Mouse (Mus musculus) hindbrain, embryonic 11.5 days (tissue): Measurements from ENCODE around the gene Trp53. TPM values are rescaled to one million over a fixed set of nuclear protein-coding genes. Genes with fewer than 3 reads are reported as not detected.
"Not testable (repeated sequence)": the region's sequence is repeated elsewhere in the genome, so short reads cannot be mapped to it uniquely, and the experiment has no call there.

Experiments
- ATAC-seq: fragments of 200-750 bp; cut with Nextera tagmentation; 2 replicates; pipeline ENCODE4 v1.8.0; 2017; ENCODE audit warnings: mild to moderate bottlenecking, moderate TSS enrichment, moderate library complexity; ENCODE audit not compliant: low FRiP score
- DNase-seq: peaks from one replicate; pipeline ENCODE4 v3.0.0-alpha.2; 2015; ENCODE audit warnings: low spot score
- H3K27ac ChIP-seq: fragments of 300-500 bp; sonication (generic); 2 replicates; pipeline ENCODE4 v1.5.1; 2014; ENCODE audit warnings: mild to moderate bottlenecking, low read depth, low read length
- H3K27me3 ChIP-seq: fragments of 300-500 bp; sonication (generic); 2 replicates; pipeline ENCODE4 v1.6.1; 2014; ENCODE audit warnings: mild to moderate bottlenecking, low read length, moderate library complexity, mixed read lengths; ENCODE audit not compliant: control insufficient read depth, insufficient read depth
- H3K36me3 ChIP-seq: fragments of 300-500 bp; sonication (generic); 2 replicates; pipeline ENCODE4 v1.6.1; 2014; ENCODE audit warnings: mild to moderate bottlenecking, low read length, moderate library complexity, mixed read lengths; ENCODE audit not compliant: control insufficient read depth, insufficient read depth
- H3K4me1 ChIP-seq: fragments of 300-500 bp; sonication (generic); replicated peaks from 2 replicates; pipeline ENCODE4 v1.6.1; 2014; ENCODE audit warnings: low read length, mixed read lengths; ENCODE audit not compliant: control insufficient read depth, insufficient read depth
- H3K4me2 ChIP-seq: fragments of 300-500 bp; sonication (generic); replicated peaks from 2 replicates; pipeline ENCODE4 v1.6.1; 2014; ENCODE audit warnings: mild to moderate bottlenecking, low read depth, low read length
- H3K4me3 ChIP-seq: fragments of 300-500 bp; sonication (generic); 2 replicates; pipeline ENCODE4 v1.5.1; 2014; ENCODE audit warnings: low read depth, low read length
- H3K9ac ChIP-seq: fragments of 300-500 bp; sonication (generic); 2 replicates; pipeline ENCODE4 v1.6.1; 2014; ENCODE audit warnings: low read depth, low read length
- H3K9me3 ChIP-seq: fragments of 300-500 bp; sonication (generic); 2 replicates; pipeline ENCODE4 v1.6.1; 2016; ENCODE audit warnings: low read length; ENCODE audit not compliant: control insufficient read depth
- WGBS: fragments of 180-500 bp; shearing (Covaris S2); extraction: QIAGEN DNeasy Blood & Tissue Kit; methylation state at CpG from one replicate; pipeline ENCODE4 v1.1.7; 2014; 5-methylcytosine and 5-hydroxymethylcytosine counted together
- polyA plus RNA-seq: library from polyadenylated mRNA; unstranded; fragments of >200 nt; fragmentation: Nextera tagmentation; extraction: Ambion mirVana; gene quantifications from 2 replicates; pipeline ENCODE4 v1.2.1, GENCODE M21; 2014

The Trp53 gene
- polyA plus RNA-seq = 156 and 159 TPM in 2 replicates

- ATAC-seq (peak; percentile 67; the same call in 1 of the 2 replicates), DNase-seq (peak; percentile 89)
- H3K36me3 ChIP-seq = no peaks in the 10 kb centered on the region
- peak within 1 kb of the TSS; percentile 84 for H3K27ac ChIP-seq
- peak within 1 kb of the TSS; percentile 77 for H3K4me2 ChIP-seq
- peaks cover 13% of the 10 kb centered on the region for H3K4me1 ChIP-seq
- peak within 1 kb of the TSS; percentile 70 for H3K4me3 ChIP-seq
- H3K27me3 ChIP-seq = no peaks in the 10 kb centered on the region
- peak within 1 kb of the TSS; percentile 82 for H3K9ac ChIP-seq
- WGBS = 0% methylated on average over 13 of the region's 13 CpGs
- no peaks in the 10 kb centered on the region for H3K9me3 ChIP-seq
These were observed at the start of gene Trp53, which contains the start of gene Wrap53 for GRCm38 (mm10) chr11:69580091-69580514. Trp53 (plus strand) TSS chr11:69580359. Wrap53 (minus strand) TSS chr11:69580255.

- ATAC-seq, H3K27me3 ChIP-seq, H3K4me3 ChIP-seq, H3K4me2 ChIP-seq, H3K4me1 ChIP-seq, H3K36me3 ChIP-seq, DNase-seq, H3K9ac ChIP-seq, H3K27ac ChIP-seq, H3K9me3 ChIP-seq: not testable (repeated sequence)
- 85% methylated on average over 6 of the region's 6 CpGs for WGBS
These were observed 49.4 kb upstream of the Trp53 start for GRCm38 (mm10) chr11:69530755-69531154.

DNA sequence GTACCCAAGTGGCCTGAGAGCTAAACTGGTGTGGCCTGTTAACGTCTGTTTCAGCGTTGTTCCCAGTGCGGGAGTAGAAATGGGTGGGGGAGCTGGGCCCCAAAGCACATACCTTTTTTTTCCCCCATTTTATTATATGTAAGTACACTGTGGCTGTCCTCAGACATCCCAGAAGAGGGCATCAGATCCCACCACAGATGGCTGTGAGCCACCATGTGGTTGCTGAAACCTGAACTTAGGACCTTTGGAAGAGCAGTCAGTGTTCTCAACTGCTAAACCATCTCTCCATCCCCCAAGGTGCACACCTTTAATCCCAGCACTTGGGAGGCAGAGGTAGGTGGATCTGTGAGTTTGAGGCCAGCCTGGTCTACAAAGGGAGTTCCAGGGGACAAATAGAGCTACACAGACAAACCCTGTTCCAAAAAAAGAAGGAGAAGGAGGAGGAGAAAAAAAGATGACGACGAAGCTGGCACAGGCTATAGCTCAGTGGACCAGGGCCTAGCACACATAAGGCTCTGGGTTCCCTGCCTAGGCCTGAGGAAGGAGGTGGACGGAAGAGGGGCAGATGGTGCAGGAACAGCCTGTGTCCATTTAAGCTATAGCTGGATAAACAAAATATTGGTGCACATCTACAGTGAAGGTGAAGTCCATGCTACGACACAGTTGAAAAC lies 47.5 kb upstream of the Trp53 start:
- no peaks in the 10 kb centered on the region; the same call in 1 of the 2 replicates for H3K4me1 ChIP-seq
- no peaks in the 10 kb centered on the region for H3K36me3 ChIP-seq
- no peak for DNase-seq
- no peak overlapping the region for H3K9ac ChIP-seq
- no peak overlapping the region for H3K27ac ChIP-seq
- no peak for ATAC-seq
- H3K9me3 ChIP-seq = no peaks in the 10 kb centered on the region
- no peak overlapping the region for H3K4me3 ChIP-seq
- H3K27me3 ChIP-seq = no peaks in the 10 kb centered on the region
- H3K4me2 ChIP-seq = no peak overlapping the region
- 82% methylated on average over 7 of the region's 7 CpGs for WGBS

GRCm38 (mm10) chr11:69534990-69535389 lies 45.2 kb upstream of the Trp53 start:
- Histone ChIP-seq H3K27ac (no peak overlapping the region), H3K9me3 (no peaks in the 10 kb centered on the region)
- 83% methylated on average over 1 of the region's 1 CpGs for WGBS

GRCm38 (mm10) chr11:69540700-69541099 lies 39.5 kb upstream of the Trp53 start:
- Histone ChIP-seq H3K27ac (no peak overlapping the region), H3K36me3 (no peaks in the 10 kb centered on the region), H3K4me3 (no peak overlapping the region), H3K9me3 (no peaks in the 10 kb centered on the region), H3K9ac (no peak overlapping the region), H3K27me3 (no peaks in the 10 kb centered on the region), H3K4me2 (no peak overlapping the region), H3K4me1 (peaks cover 3% of the 10 kb centered on the region; the same call in 1 of the 2 replicates)
- ATAC-seq (no peak), DNase-seq (no peak)
- 78% methylated on average over 2 of the region's 2 CpGs for WGBS

More at GRCm38 (mm10) chr11:69534990-69535389, 45.2 kb upstream of the Trp53 start:
- ATAC-seq = no peak
- H3K4me1 ChIP-seq = no peaks in the 10 kb centered on the region
- H3K9ac ChIP-seq = no peak overlapping the region
- no peaks in the 10 kb centered on the region for H3K36me3 ChIP-seq
- no peaks in the 10 kb centered on the region for H3K27me3 ChIP-seq
- H3K4me2 ChIP-seq = no peak overlapping the region
- DNase-seq = no peak
- H3K4me3 ChIP-seq = no peak overlapping the region

DNA sequence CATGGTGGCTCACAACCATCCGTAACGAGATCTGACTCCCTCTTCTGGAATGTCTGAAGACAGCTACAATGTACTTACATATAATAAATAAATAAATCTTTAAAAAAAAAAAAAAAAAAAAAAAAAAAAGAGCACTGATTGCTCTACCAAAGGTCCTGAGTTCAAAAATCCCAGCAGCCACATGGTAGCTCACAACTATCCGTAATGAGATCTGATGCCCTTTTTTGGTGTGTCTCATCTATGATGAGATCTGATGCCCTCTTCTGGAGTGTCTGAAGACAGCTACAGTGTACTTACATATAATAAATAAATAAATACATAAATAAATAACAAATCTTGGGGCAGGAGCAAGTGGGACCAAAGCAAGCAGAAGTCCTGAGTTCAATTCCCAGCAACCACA lies 38.4 kb upstream of the Trp53 start:
- DNase-seq, H3K4me2 ChIP-seq: not testable (repeated sequence)
- 75% methylated on average over 1 of the region's 3 CpGs for WGBS

GRCm38 (mm10) chr11:69543598-69543997 lies 36.6 kb upstream of the Trp53 start:
- 12% methylated on average over 3 of the region's 3 CpGs for WGBS
- Histone ChIP-seq H3K4me2 (no peak overlapping the region), H3K36me3 (no peaks in the 10 kb centered on the region), H3K27me3 (no peaks in the 10 kb centered on the region), H3K9me3 (no peaks in the 10 kb centered on the region), H3K9ac (no peak overlapping the region), H3K4me3 (no peak overlapping the region), H3K27ac (no peak overlapping the region), H3K4me1 (peaks cover 14% of the 10 kb centered on the region)
- DNase-seq (no peak), ATAC-seq (no peak)

More for the DNA sequence above, 38.4 kb upstream of the Trp53 start:
- not testable (repeated sequence) for H3K9ac ChIP-seq, H3K9me3 ChIP-seq, H3K4me3 ChIP-seq, H3K27ac ChIP-seq, ATAC-seq, H3K27me3 ChIP-seq, H3K36me3 ChIP-seq
- H3K4me1 ChIP-seq = peaks cover 12% of the 10 kb centered on the region

DNA sequence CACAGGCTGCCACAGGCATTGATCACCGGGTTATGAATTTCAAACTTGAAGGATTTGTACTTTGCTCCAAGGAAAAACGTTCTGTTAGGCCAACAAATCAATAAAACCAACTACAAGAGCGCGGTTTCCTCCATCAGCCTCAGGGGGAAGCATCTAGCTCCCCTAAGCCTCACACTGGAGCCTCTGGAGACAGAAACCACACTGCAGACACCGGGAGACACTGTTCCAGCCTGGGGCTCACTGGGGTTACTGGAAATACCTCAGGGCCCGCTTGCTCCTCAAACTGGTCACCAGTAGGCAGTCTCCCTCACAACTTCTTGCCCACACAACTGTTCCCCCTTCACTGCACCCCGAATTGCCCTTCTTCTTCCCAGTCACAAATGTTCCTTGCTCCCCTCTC lies 34.2 kb upstream of the Trp53 start:
- DNase-seq (peak; percentile 56), ATAC-seq (peak; percentile 11; the same call in 1 of the 2 replicates)
- Histone ChIP-seq H3K9ac (peak overlapping the region; percentile 74), H3K27me3 (no peaks in the 10 kb centered on the region), H3K9me3 (no peaks in the 10 kb centered on the region), H3K4me3 (peak overlapping the region; percentile 41), H3K27ac (peak overlapping the region; percentile 89), H3K36me3 (no peaks in the 10 kb centered on the region), H3K4me2 (peak overlapping the region; percentile 91), H3K4me1 (peaks cover 20% of the 10 kb centered on the region)
- 13% methylated on average over 7 of the region's 7 CpGs for WGBS
